Mouse (Mus musculus): ENCODE results near the gene Cxcl13. TPM values are rescaled to one million over a fixed set of nuclear protein-coding genes. Genes with fewer than 3 reads are reported as not detected.
A peak's percentile ranks its signal among the peaks of the same experiment; 100 is the strongest.

The Cxcl13 gene
- polyA plus RNA-seq, 1 experiment from 2014 or later, result 2.8 TPM

- Histone ChIP-seq H3K27me3 (ENCODE audit: control insufficient read depth, insufficient read depth, low read length) (no peaks in the 10 kb centered on the region), H3K9me3 (ENCODE audit: control insufficient read depth, low read length) (no peaks in the 10 kb centered on the region), H3K9ac (ENCODE audit: low read length) (no peak overlapping the region), H3K4me3 (ENCODE audit: low read depth, low read length) (no peak overlapping the region), H3K27ac (replicated peaks) (no peak overlapping the region), H3K4me1 (replicated peaks; ENCODE audit: control insufficient read depth, insufficient read depth) (no peaks in the 10 kb centered on the region), H3K36me3 (ENCODE audit: control insufficient read depth, insufficient read depth, low read length) (no peaks in the 10 kb centered on the region), H3K4me2 (replicated peaks; ENCODE audit: low read depth) (no peak overlapping the region)
- no peak for TF ChIP-seq CTCF (IDR thresholded peaks at IDR 0.05; ENCODE audit: low read depth)
- ATAC-seq (ENCODE audit: low FRiP score, low TSS enrichment), result no peak
- DNase-seq (ENCODE audit: low spot score), result no peak
- 65% methylated on average over 5 of the region's 5 CpGs for WGBS
Measured at GRCm38 (mm10) chr5:95935035-95935434, 21.7 kb upstream of the Cxcl13 start.

- H3K4me3 ChIP-seq (ENCODE audit: low read depth, low read length), result no peak overlapping the region
- H3K9me3 ChIP-seq (ENCODE audit: control insufficient read depth, low read length), result no peaks in the 10 kb centered on the region
- no peak for DNase-seq (ENCODE audit: low spot score)
- no peak overlapping the region for H3K9ac ChIP-seq (ENCODE audit: low read length)
- TF ChIP-seq CTCF (IDR thresholded peaks at IDR 0.05; ENCODE audit: low read depth) (no peak), EP300 (optimal IDR thresholded peaks at IDR 0.05) (no peak)
- no peaks in the 10 kb centered on the region for H3K4me1 ChIP-seq (replicated peaks; ENCODE audit: control insufficient read depth, insufficient read depth)
- H3K4me2 ChIP-seq (replicated peaks; ENCODE audit: low read depth), result no peak overlapping the region
- no peak overlapping the region for H3K27ac ChIP-seq (replicated peaks)
- 47% methylated on average over 5 of the region's 5 CpGs for WGBS
- H3K36me3 ChIP-seq (ENCODE audit: control insufficient read depth, insufficient read depth, low read length), result no peaks in the 10 kb centered on the region
- no peak for ATAC-seq (ENCODE audit: low FRiP score, low TSS enrichment)
- no peaks in the 10 kb centered on the region for H3K27me3 ChIP-seq (ENCODE audit: control insufficient read depth, insufficient read depth, low read length)
Measured at GRCm38 (mm10) chr5:95936068-95936467, 20.7 kb upstream of the Cxcl13 start.

GRCm38 (mm10) chr5:95937129-95937528 is 19.6 kb upstream of the Cxcl13 start:
- DNase-seq (ENCODE audit: low spot score), result no peak
- TF ChIP-seq EP300 (optimal IDR thresholded peaks at IDR 0.05) (no peak), CTCF (IDR thresholded peaks at IDR 0.05; ENCODE audit: low read depth) (no peak)
- WGBS, result 30% methylated on average over 2 of the region's 2 CpGs
- Histone ChIP-seq H3K4me1 (replicated peaks; ENCODE audit: control insufficient read depth, insufficient read depth) (no peaks in the 10 kb centered on the region), H3K27ac (replicated peaks) (no peak overlapping the region), H3K36me3 (ENCODE audit: control insufficient read depth, insufficient read depth, low read length) (no peaks in the 10 kb centered on the region), H3K4me2 (replicated peaks; ENCODE audit: low read depth) (no peak overlapping the region), H3K9me3 (ENCODE audit: control insufficient read depth, low read length) (no peaks in the 10 kb centered on the region), H3K9ac (ENCODE audit: low read length) (no peak overlapping the region), H3K4me3 (ENCODE audit: low read depth, low read length) (no peak overlapping the region), H3K27me3 (ENCODE audit: control insufficient read depth, insufficient read depth, low read length) (no peaks in the 10 kb centered on the region)
- ATAC-seq (ENCODE audit: low FRiP score, low TSS enrichment), result no peak

GRCm38 (mm10) chr5:95938044-95938625 is 18.6 kb upstream of the Cxcl13 start:
- Histone ChIP-seq H3K9ac (ENCODE audit: low read length) (no peak overlapping the region), H3K4me1 (replicated peaks; ENCODE audit: control insufficient read depth, insufficient read depth) (no peaks in the 10 kb centered on the region), H3K4me2 (replicated peaks; ENCODE audit: low read depth) (no peak overlapping the region), H3K27me3 (ENCODE audit: control insufficient read depth, insufficient read depth, low read length) (no peaks in the 10 kb centered on the region), H3K36me3 (ENCODE audit: control insufficient read depth, insufficient read depth, low read length) (no peaks in the 10 kb centered on the region), H3K9me3 (ENCODE audit: control insufficient read depth, low read length) (no peaks in the 10 kb centered on the region), H3K27ac (replicated peaks) (no peak overlapping the region), H3K4me3 (ENCODE audit: low read depth, low read length) (no peak overlapping the region)
- TF ChIP-seq EP300 (optimal IDR thresholded peaks at IDR 0.05) (no peak), CTCF (IDR thresholded peaks at IDR 0.05; ENCODE audit: low read depth) (peak; percentile 24; the same call in 1 of the 2 replicates)
- DNase-seq (ENCODE audit: low spot score) (no peak), ATAC-seq (ENCODE audit: low FRiP score, low TSS enrichment) (no peak)
- 61% methylated on average over 11 of the region's 11 CpGs for WGBS

- no peaks in the 10 kb centered on the region for H3K4me1 ChIP-seq (replicated peaks; ENCODE audit: control insufficient read depth, insufficient read depth)
- DNase-seq (ENCODE audit: low spot score) (no peak), ATAC-seq (ENCODE audit: low FRiP score, low TSS enrichment) (no peak)
- H3K27me3 ChIP-seq (ENCODE audit: control insufficient read depth, insufficient read depth, low read length), result no peaks in the 10 kb centered on the region
- H3K4me3 ChIP-seq (ENCODE audit: low read depth, low read length), result no peak overlapping the region
- whole genome bisulfite sequencing, result 27% methylated on average over 4 of the region's 4 CpGs
- no peaks in the 10 kb centered on the region for H3K9me3 ChIP-seq (ENCODE audit: control insufficient read depth, low read length)
- H3K4me2 ChIP-seq (replicated peaks; ENCODE audit: low read depth), result no peak overlapping the region
- no peak overlapping the region for H3K9ac ChIP-seq (ENCODE audit: low read length)
- H3K27ac ChIP-seq (replicated peaks), result no peak overlapping the region
- H3K36me3 ChIP-seq (ENCODE audit: control insufficient read depth, insufficient read depth, low read length), result no peaks in the 10 kb centered on the region
- TF ChIP-seq EP300 (optimal IDR thresholded peaks at IDR 0.05) (no peak), CTCF (IDR thresholded peaks at IDR 0.05; ENCODE audit: low read depth) (no peak)
Measured at GRCm38 (mm10) chr5:95940682-95941221, 16.0 kb upstream of the Cxcl13 start.

GRCm38 (mm10) chr5:95941562-95941961 is 15.2 kb upstream of the Cxcl13 start:
- Histone ChIP-seq H3K4me3 (ENCODE audit: low read depth, low read length) (no peak overlapping the region), H3K4me2 (replicated peaks; ENCODE audit: low read depth) (no peak overlapping the region), H3K9me3 (ENCODE audit: control insufficient read depth, low read length) (no peaks in the 10 kb centered on the region), H3K27me3 (ENCODE audit: control insufficient read depth, insufficient read depth, low read length) (no peaks in the 10 kb centered on the region), H3K27ac (replicated peaks) (no peak overlapping the region), H3K4me1 (replicated peaks; ENCODE audit: control insufficient read depth, insufficient read depth) (no peaks in the 10 kb centered on the region), H3K36me3 (ENCODE audit: control insufficient read depth, insufficient read depth, low read length) (no peaks in the 10 kb centered on the region), H3K9ac (ENCODE audit: low read length) (no peak overlapping the region)
- DNase-seq (ENCODE audit: low spot score), result no peak
- 81% methylated on average over 7 of the region's 7 CpGs for WGBS
- TF ChIP-seq CTCF (IDR thresholded peaks at IDR 0.05; ENCODE audit: low read depth) (no peak), EP300 (optimal IDR thresholded peaks at IDR 0.05) (no peak)
- ATAC-seq (ENCODE audit: low FRiP score, low TSS enrichment), result no peak
